ENCODE assay signal across 9 mouse cellular contexts in genomic region chr11:114807686-114808427, GRCm38 (mm10). TPM values are rescaled to one million over a fixed set of nuclear protein-coding genes. Genes with fewer than 3 reads are reported as not detected.
DNase-seq lines count a peak whose midpoint lies in the region; ATAC-seq lines count a peak whose summit lies in the region.
"Had no signal": no experiment of that assay in that cellular context is flagged by ENCODE, and none has a peak within 500 bp of the region (broad histone marks: within the 10 kb centered on the region; RNA-seq: fewer than 3 reads in every experiment).

No protein-coding gene starts in this region.

- no peaks in the 10 kb centered on the region for H3K36me3 ChIP-seq in lung, embryonic 16.5 days (ENCODE audit: control insufficient read depth, insufficient read depth, low read length)
- H3K36me3 ChIP-seq in embryonic facial prominence, embryonic 12.5 days, result no peaks in the 10 kb centered on the region
- no peaks in the 10 kb centered on the region for H3K36me3 ChIP-seq in neural tube, embryonic 12.5 days
- no peaks in the 10 kb centered on the region for H3K36me3 ChIP-seq in kidney, embryonic 16.5 days (ENCODE audit: insufficient read depth, low read length)

- no peak for DNase-seq in lung, postnatal 25 days (ENCODE audit: low spot score)
- DNase-seq in adrenal gland, postnatal 36 days, result no peak

- H3K27me3 ChIP-seq in lung, embryonic 16.5 days (ENCODE audit: control insufficient read depth, insufficient read depth, low read depth, low read length), result no peaks in the 10 kb centered on the region
- no peaks in the 10 kb centered on the region for H3K27me3 ChIP-seq in embryonic facial prominence, embryonic 12.5 days
- no peaks in the 10 kb centered on the region for H3K27me3 ChIP-seq in neural tube, embryonic 12.5 days (replicated peaks)
- no peaks in the 10 kb centered on the region for H3K27me3 ChIP-seq in kidney, embryonic 16.5 days (ENCODE audit: insufficient read depth, low read length)

- WGBS in lung, embryonic 16.5 days, result 33% methylated on average over 10 of the region's 14 CpGs
- WGBS in embryonic facial prominence, embryonic 12.5 days, result 23% methylated on average over 13 of the region's 14 CpGs
- 26% methylated on average over 14 of the region's 14 CpGs for WGBS in neural tube, embryonic 12.5 days
- 30% methylated on average over 14 of the region's 14 CpGs for WGBS in kidney, embryonic 16.5 days

- H3K4me1 ChIP-seq in lung, embryonic 16.5 days (replicated peaks; ENCODE audit: control insufficient read depth, insufficient read depth, low read length), result peaks cover 5% of the 10 kb centered on the region; the same call in 1 of the 2 replicates
- peaks cover 25% of the 10 kb centered on the region for H3K4me1 ChIP-seq in embryonic facial prominence, embryonic 12.5 days
- peaks cover 41% of the 10 kb centered on the region for H3K4me1 ChIP-seq in neural tube, embryonic 12.5 days
- peaks cover 25% of the 10 kb centered on the region for H3K4me1 ChIP-seq in kidney, embryonic 16.5 days (ENCODE audit: insufficient read depth, low read length)

- H3K4me3 ChIP-seq in lung, embryonic 16.5 days (ENCODE audit: low read length), result no peak overlapping the region
- no peak overlapping the region for H3K4me3 ChIP-seq in embryonic facial prominence, embryonic 12.5 days
- no peak overlapping the region for H3K4me3 ChIP-seq in neural tube, embryonic 12.5 days
- H3K4me3 ChIP-seq in kidney, embryonic 16.5 days (ENCODE audit: low read length), result no peak overlapping the region

- H3K9me3 ChIP-seq in lung, embryonic 16.5 days (ENCODE audit: control insufficient read depth, low read length), result no peaks in the 10 kb centered on the region
- H3K9me3 ChIP-seq in embryonic facial prominence, embryonic 12.5 days, result no peaks in the 10 kb centered on the region
- H3K9me3 ChIP-seq in neural tube, embryonic 12.5 days, result no peaks in the 10 kb centered on the region
- H3K9me3 ChIP-seq in kidney, embryonic 16.5 days (ENCODE audit: low read length), result no peaks in the 10 kb centered on the region

- peak; percentile 39; the same call in 1 of the 2 replicates for ATAC-seq in lung, embryonic 16.5 days (ENCODE audit: low read depth)
- peak; percentile 81 for ATAC-seq in activated CD4-positive, CD25-positive, alpha-beta regulatory T cell, adult 4 months
- ATAC-seq in embryonic facial prominence, embryonic 12.5 days (ENCODE audit: insufficient number of reproducible peaks, insufficient read depth, low FRiP score, low TSS enrichment), result no peak
- ATAC-seq in neural tube, embryonic 12.5 days (ENCODE audit: low FRiP score, low read depth), result 0 out of 2 replicates have a peak, but pooled peaks have one; percentile 45
- no peak for ATAC-seq in kidney, embryonic 16.5 days (ENCODE audit: low FRiP score, low TSS enrichment)

- H3K4me2 ChIP-seq in lung, embryonic 16.5 days (ENCODE audit: low read depth, low read length), result no peak overlapping the region
- no peak overlapping the region for H3K4me2 ChIP-seq in embryonic facial prominence, embryonic 12.5 days (replicated peaks)
- H3K4me2 ChIP-seq in neural tube, embryonic 12.5 days (replicated peaks), result no peak overlapping the region
- H3K4me2 ChIP-seq in kidney, embryonic 16.5 days (replicated peaks; ENCODE audit: low read depth, low read length), result no peak overlapping the region

- no peak overlapping the region for H3K27ac ChIP-seq in lung, embryonic 16.5 days (ENCODE audit: low read length)
- 0 out of 2 replicates have a peak overlapping the region, but pooled peaks have one; percentile 14 for H3K27ac ChIP-seq in embryonic facial prominence, embryonic 12.5 days
- no peak overlapping the region for H3K27ac ChIP-seq in neural tube, embryonic 12.5 days
- H3K27ac ChIP-seq in kidney, embryonic 16.5 days (ENCODE audit: low read length), result no peak overlapping the region

- no peak overlapping the region for H3K9ac ChIP-seq in lung, embryonic 16.5 days (ENCODE audit: low read length)
- H3K9ac ChIP-seq in embryonic facial prominence, embryonic 12.5 days, result no peak overlapping the region
- H3K9ac ChIP-seq in neural tube, embryonic 12.5 days, result no peak overlapping the region; the same call in 1 of the 2 replicates
- no peak overlapping the region for H3K9ac ChIP-seq in kidney, embryonic 16.5 days (replicated peaks; ENCODE audit: low read length)

RNA-seq across cellular contexts. Expression of gene Gpr142, which starts 9.1 kb away (rescaled TPM):
- polyA plus RNA-seq in lung, embryonic 16.5 days (2015; fragmentation: Nextera tagmentation; extraction: Ambion mirVana), result not detected in 2 replicates
- polyA plus RNA-seq in activated CD4-positive, CD25-positive, alpha-beta regulatory T cell, adult 4 months (2017; shearing (Covaris generic)), result not detected
- polyA plus RNA-seq in embryonic facial prominence, embryonic 12.5 days (2016; fragmentation: Nextera tagmentation; extraction: Ambion mirVana), result not detected in 2 replicates
- not detected in 2 replicates for polyA plus RNA-seq in neural tube, embryonic 12.5 days (2016; fragmentation: Nextera tagmentation; extraction: Ambion mirVana)
- polyA plus RNA-seq in kidney, embryonic 16.5 days (2015; fragmentation: Nextera tagmentation; extraction: Ambion mirVana), result not detected in 2 replicates
- not detected for total RNA-seq in adrenal gland, postnatal 36 days (2021)
- total RNA-seq: common myeloid progenitor, adult 5-6 weeks; megakaryocyte progenitor cell, adult 5-6 weeks had no signal

RNA-seq across cellular contexts. Expression of gene Btbd17, which starts 12.1 kb away (rescaled TPM):
- 0.23 and 0.34 TPM in 2 replicates for polyA plus RNA-seq in lung, embryonic 16.5 days (2015; fragmentation: Nextera tagmentation; extraction: Ambion mirVana)
- polyA plus RNA-seq in activated CD4-positive, CD25-positive, alpha-beta regulatory T cell, adult 4 months (2017; shearing (Covaris generic)), result not detected
- 7.6 and 8.7 TPM in 2 replicates for polyA plus RNA-seq in embryonic facial prominence, embryonic 12.5 days (2016; fragmentation: Nextera tagmentation; extraction: Ambion mirVana)
- polyA plus RNA-seq in neural tube, embryonic 12.5 days (2016; fragmentation: Nextera tagmentation; extraction: Ambion mirVana), result 48.5 and 51.2 TPM in 2 replicates
- 0.47 and 0.54 TPM in 2 replicates for polyA plus RNA-seq in kidney, embryonic 16.5 days (2015; fragmentation: Nextera tagmentation; extraction: Ambion mirVana)
- total RNA-seq in adrenal gland, postnatal 36 days (2021), result not detected
- total RNA-seq: common myeloid progenitor, adult 5-6 weeks; megakaryocyte progenitor cell, adult 5-6 weeks had no signal

RNA-seq across cellular contexts. Expression of gene Kif19a, which starts 42.7 kb away (rescaled TPM):
- 0.46 and 0.72 TPM in 2 replicates for polyA plus RNA-seq in lung, embryonic 16.5 days (2015; fragmentation: Nextera tagmentation; extraction: Ambion mirVana)
- polyA plus RNA-seq in activated CD4-positive, CD25-positive, alpha-beta regulatory T cell, adult 4 months (2017; shearing (Covaris generic)), result under 1 TPM in 1 of 2 experiments, not detected in 1; 0.22 TPM
- polyA plus RNA-seq in embryonic facial prominence, embryonic 12.5 days (2016; fragmentation: Nextera tagmentation; extraction: Ambion mirVana), result 2.1 and 2.4 TPM in 2 replicates
- polyA plus RNA-seq in neural tube, embryonic 12.5 days (2016; fragmentation: Nextera tagmentation; extraction: Ambion mirVana), result 2.0 and 3.1 TPM in 2 replicates
- 0.22 and 0.46 TPM in 2 replicates for polyA plus RNA-seq in kidney, embryonic 16.5 days (2015; fragmentation: Nextera tagmentation; extraction: Ambion mirVana)
- under 1 TPM; 0.63 TPM for total RNA-seq in adrenal gland, postnatal 36 days (2021)
- total RNA-seq: common myeloid progenitor, adult 5-6 weeks; megakaryocyte progenitor cell, adult 5-6 weeks had no signal

RNA-seq across cellular contexts. Expression of gene Gprc5c, which starts 43.1 kb away (rescaled TPM):
- 30.7 and 33.2 TPM in 2 replicates for polyA plus RNA-seq in lung, embryonic 16.5 days (2015; fragmentation: Nextera tagmentation; extraction: Ambion mirVana)
- polyA plus RNA-seq in activated CD4-positive, CD25-positive, alpha-beta regulatory T cell, adult 4 months (2017; shearing (Covaris generic)), result under 1 TPM in 1 of 2 experiments, not detected in 1; 0.15 TPM
- polyA plus RNA-seq in embryonic facial prominence, embryonic 12.5 days (2016; fragmentation: Nextera tagmentation; extraction: Ambion mirVana), result 55.7 and 56.3 TPM in 2 replicates
- 21.6 and 23.9 TPM in 2 replicates for polyA plus RNA-seq in neural tube, embryonic 12.5 days (2016; fragmentation: Nextera tagmentation; extraction: Ambion mirVana)
- polyA plus RNA-seq in kidney, embryonic 16.5 days (2015; fragmentation: Nextera tagmentation; extraction: Ambion mirVana), result 153 and 162 TPM in 2 replicates
- total RNA-seq in adrenal gland, postnatal 36 days (2021), result 1 to 10 TPM; 6.9 to 8.8 TPM
- total RNA-seq: common myeloid progenitor, adult 5-6 weeks had no signal

Comparison
In these comparisons a context has a peak if more than half of its experiments do, and no peak if none do; other contexts are left out.
1. ATAC-seq: peak in lung, embryonic 16.5 days (single experiment), activated CD4-positive, CD25-positive, alpha-beta regulatory T cell, adult 4 months (single experiment) and neural tube, embryonic 12.5 days (single experiment); none in embryonic facial prominence, embryonic 12.5 days (single experiment) and kidney, embryonic 16.5 days (single experiment).